Mouse (Mus musculus): ENCODE data around the gene Slc7a6. TPM values are rescaled to one million over a fixed set of nuclear protein-coding genes. Genes with fewer than 3 reads are reported as not detected.
A peak's percentile ranks its signal among the peaks of the same experiment; 100 is the strongest.

Slc7a6 gene
- polyA plus RNA-seq, 1 experiment = 22.6 TPM

GRCm38 (mm10) chr8:106140191-106140590 is 28.5 kb upstream of the Slc7a6 start:
- 77% methylated on average over 5 of the region's 5 CpGs for whole genome bisulfite sequencing

DNA sequence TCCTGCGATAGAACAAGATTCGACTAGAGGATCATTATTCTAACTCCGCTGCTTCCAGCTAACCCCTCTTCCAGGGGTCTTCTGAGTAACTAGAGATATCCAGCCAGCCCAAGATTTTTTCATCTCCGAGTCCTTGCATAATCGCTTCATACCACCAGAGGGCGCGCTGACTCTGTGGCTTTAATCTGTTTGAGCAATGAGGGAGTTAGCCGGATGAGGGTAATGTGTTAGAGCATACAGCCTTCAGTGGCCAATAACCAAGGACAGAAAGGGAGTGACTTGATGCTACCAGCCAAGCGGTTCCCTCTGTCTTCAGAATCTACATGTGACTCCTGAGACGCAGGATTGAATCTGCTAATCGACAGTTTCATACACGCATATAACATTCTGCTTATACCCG is 27.9 kb upstream of the Slc7a6 start:
- Histone ChIP-seq H3K4me3 (ENCODE audit: extremely low read depth, insufficient read depth, insufficient read length) (no peak overlapping the region), H3K27me3 (ENCODE audit: control insufficient read depth, insufficient read depth, low read length) (peaks cover 17% of the 10 kb centered on the region), H3K36me3 (ENCODE audit: control insufficient read depth, insufficient read depth, low read length) (no peaks in the 10 kb centered on the region), H3K4me1 (ENCODE audit: control insufficient read depth, insufficient read depth, insufficient read length) (peaks cover 15% of the 10 kb centered on the region), H3K27ac (ENCODE audit: insufficient read depth, low read length) (no peak overlapping the region)
- TF ChIP-seq CTCF (IDR thresholded peaks at IDR 0.05; ENCODE audit: extremely low read depth, insufficient read depth, insufficient read length, insufficient replicate concordance) (peak; percentile 90; the same call in 1 of the 2 replicates), POLR2A (IDR thresholded peaks at IDR 0.05; ENCODE audit: low read depth, low read length) (no peak)
- 10% methylated on average over 13 of the region's 13 CpGs for WGBS
- peak; percentile 73 to 77 for DNase-seq (ENCODE audit: low read depth in 1 of 2, low spot score in 2 of 2)

More at GRCm38 (mm10) chr8:106140191-106140590, 28.5 kb upstream of the Slc7a6 start:
- DNase-seq (ENCODE audit: low read depth in 1 of 2, low spot score in 2 of 2) = no peak
- Histone ChIP-seq H3K36me3 (ENCODE audit: control insufficient read depth, insufficient read depth, low read length) (no peaks in the 10 kb centered on the region), H3K4me3 (ENCODE audit: extremely low read depth, insufficient read depth, insufficient read length) (no peak overlapping the region), H3K27me3 (ENCODE audit: control insufficient read depth, insufficient read depth, low read length) (peaks cover 22% of the 10 kb centered on the region), H3K4me1 (ENCODE audit: control insufficient read depth, insufficient read depth, insufficient read length) (peaks cover 17% of the 10 kb centered on the region), H3K27ac (ENCODE audit: insufficient read depth, low read length) (no peak overlapping the region)
- TF ChIP-seq CTCF (IDR thresholded peaks at IDR 0.05; ENCODE audit: extremely low read depth, insufficient read depth, insufficient read length, insufficient replicate concordance) (no peak), POLR2A (IDR thresholded peaks at IDR 0.05; ENCODE audit: low read depth, low read length) (no peak)

DNA sequence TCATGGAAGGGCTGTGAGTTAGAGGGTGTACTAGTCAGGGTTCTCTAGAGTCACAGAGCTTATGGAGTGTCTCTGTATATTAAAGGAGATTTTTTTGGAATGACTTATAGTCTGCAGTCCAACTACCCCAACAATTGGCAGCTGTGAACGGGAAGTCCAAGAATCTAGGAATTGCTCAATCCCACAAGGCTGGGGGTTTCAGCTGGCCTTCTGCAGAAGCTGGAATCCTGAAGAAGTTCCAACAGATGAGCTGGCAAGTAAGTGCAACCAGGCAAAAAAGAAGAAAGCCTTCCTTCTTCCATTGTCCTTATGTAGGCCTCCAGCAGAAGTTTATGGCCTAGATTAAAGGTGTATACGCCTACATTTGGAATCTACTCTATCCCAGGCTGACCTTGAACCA is 23.3 kb upstream of the Slc7a6 start:
- DNase-seq (ENCODE audit: low read depth in 1 of 2, low spot score in 2 of 2) = no peak
- H3K4me1 ChIP-seq (ENCODE audit: control insufficient read depth, insufficient read depth, insufficient read length) = no peaks in the 10 kb centered on the region; the same call in 1 of the 2 replicates
- H3K27ac ChIP-seq (ENCODE audit: insufficient read depth, low read length) = no peak overlapping the region

DNA sequence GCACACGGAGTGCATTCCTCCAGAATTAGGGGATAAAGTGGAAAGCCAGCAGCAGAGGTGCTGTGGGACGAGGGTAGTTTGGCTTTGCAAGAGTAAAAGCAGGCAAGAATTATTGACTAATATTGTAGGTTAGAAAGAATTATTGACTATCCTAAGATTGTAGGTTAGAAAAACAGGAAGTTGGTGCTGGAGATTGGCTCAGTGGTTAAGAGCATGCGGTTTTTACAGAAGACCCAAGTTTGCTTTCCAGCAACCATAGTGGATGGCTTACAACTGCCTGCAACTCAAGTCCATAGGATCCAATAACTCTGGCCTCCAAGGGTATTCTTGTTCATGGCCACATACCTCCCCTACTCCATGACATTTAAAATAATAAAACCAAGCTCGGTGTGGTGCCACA is 22.6 kb upstream of the Slc7a6 start:
- Histone ChIP-seq H3K4me1 (ENCODE audit: control insufficient read depth, insufficient read depth, insufficient read length) (peaks cover 4% of the 10 kb centered on the region; the same call in 1 of the 2 replicates), H3K4me3 (ENCODE audit: extremely low read depth, insufficient read depth, insufficient read length) (no peak overlapping the region), H3K27ac (ENCODE audit: insufficient read depth, low read length) (no peak overlapping the region), H3K36me3 (ENCODE audit: control insufficient read depth, insufficient read depth, low read length) (no peaks in the 10 kb centered on the region), H3K27me3 (ENCODE audit: control insufficient read depth, insufficient read depth, low read length) (no peaks in the 10 kb centered on the region)
- DNase-seq (ENCODE audit: low read depth in 1 of 2, low spot score in 2 of 2) = no peak
- 67% methylated on average over 4 of the region's 4 CpGs for WGBS
- no peak for TF ChIP-seq CTCF (IDR thresholded peaks at IDR 0.05; ENCODE audit: extremely low read depth, insufficient read depth, insufficient read length, insufficient replicate concordance)
- no peak for TF ChIP-seq POLR2A (IDR thresholded peaks at IDR 0.05; ENCODE audit: low read depth, low read length)

More for the DNA sequence above, 23.3 kb upstream of the Slc7a6 start:
- Histone ChIP-seq H3K4me3 (ENCODE audit: extremely low read depth, insufficient read depth, insufficient read length) (no peak overlapping the region), H3K36me3 (ENCODE audit: control insufficient read depth, insufficient read depth, low read length) (no peaks in the 10 kb centered on the region), H3K27me3 (ENCODE audit: control insufficient read depth, insufficient read depth, low read length) (no peaks in the 10 kb centered on the region)
- TF ChIP-seq CTCF (IDR thresholded peaks at IDR 0.05; ENCODE audit: extremely low read depth, insufficient read depth, insufficient read length, insufficient replicate concordance) (no peak), POLR2A (IDR thresholded peaks at IDR 0.05; ENCODE audit: low read depth, low read length) (no peak)
- 89% methylated on average over 2 of the region's 2 CpGs for WGBS

GRCm38 (mm10) chr8:106147868-106148565 is 20.6 kb upstream of the Slc7a6 start:
- no peaks in the 10 kb centered on the region for H3K27me3 ChIP-seq (ENCODE audit: control insufficient read depth, insufficient read depth, low read length)
- H3K27ac ChIP-seq (ENCODE audit: insufficient read depth, low read length) = no peak overlapping the region
- peaks cover 6% of the 10 kb centered on the region; the same call in 1 of the 2 replicates for H3K4me1 ChIP-seq (ENCODE audit: control insufficient read depth, insufficient read depth, insufficient read length)
- 82% methylated on average over 6 of the region's 6 CpGs for WGBS
- no peak for DNase-seq (ENCODE audit: low read depth in 1 of 2, low spot score in 2 of 2)
- TF ChIP-seq POLR2A (IDR thresholded peaks at IDR 0.05; ENCODE audit: low read depth, low read length) (no peak), CTCF (IDR thresholded peaks at IDR 0.05; ENCODE audit: extremely low read depth, insufficient read depth, insufficient read length, insufficient replicate concordance) (no peak)
- H3K4me3 ChIP-seq (ENCODE audit: extremely low read depth, insufficient read depth, insufficient read length) = no peak overlapping the region
- no peaks in the 10 kb centered on the region for H3K36me3 ChIP-seq (ENCODE audit: control insufficient read depth, insufficient read depth, low read length)

- TF ChIP-seq CTCF (IDR thresholded peaks at IDR 0.05; ENCODE audit: extremely low read depth, insufficient read depth, insufficient read length, insufficient replicate concordance) (no peak), POLR2A (IDR thresholded peaks at IDR 0.05; ENCODE audit: low read depth, low read length) (no peak)
- peak overlapping the region; percentile 58; the same call in 1 of the 2 replicates for H3K27ac ChIP-seq (ENCODE audit: insufficient read depth, low read length)
- no peak overlapping the region for H3K4me3 ChIP-seq (ENCODE audit: extremely low read depth, insufficient read depth, insufficient read length)
- no peak for DNase-seq (ENCODE audit: low read depth in 1 of 2, low spot score in 2 of 2)
- H3K27me3 ChIP-seq (ENCODE audit: control insufficient read depth, insufficient read depth, low read length) = no peaks in the 10 kb centered on the region
- H3K36me3 ChIP-seq (ENCODE audit: control insufficient read depth, insufficient read depth, low read length) = no peaks in the 10 kb centered on the region
- WGBS = 75% methylated on average over 6 of the region's 6 CpGs
- peaks cover 7% of the 10 kb centered on the region; the same call in 1 of the 2 replicates for H3K4me1 ChIP-seq (ENCODE audit: control insufficient read depth, insufficient read depth, insufficient read length)
Observed at GRCm38 (mm10) chr8:106149025-106149424, 19.6 kb upstream of the Slc7a6 start.
